Mouse (Mus musculus): ENCODE measurements around the gene Samd5. TPM values are rescaled to one million over a fixed set of nuclear protein-coding genes. Genes with fewer than 3 reads are reported as not detected.

Gene Samd5
- polyA plus RNA-seq (2017; shearing (Covaris generic)) = not detected

DNA sequence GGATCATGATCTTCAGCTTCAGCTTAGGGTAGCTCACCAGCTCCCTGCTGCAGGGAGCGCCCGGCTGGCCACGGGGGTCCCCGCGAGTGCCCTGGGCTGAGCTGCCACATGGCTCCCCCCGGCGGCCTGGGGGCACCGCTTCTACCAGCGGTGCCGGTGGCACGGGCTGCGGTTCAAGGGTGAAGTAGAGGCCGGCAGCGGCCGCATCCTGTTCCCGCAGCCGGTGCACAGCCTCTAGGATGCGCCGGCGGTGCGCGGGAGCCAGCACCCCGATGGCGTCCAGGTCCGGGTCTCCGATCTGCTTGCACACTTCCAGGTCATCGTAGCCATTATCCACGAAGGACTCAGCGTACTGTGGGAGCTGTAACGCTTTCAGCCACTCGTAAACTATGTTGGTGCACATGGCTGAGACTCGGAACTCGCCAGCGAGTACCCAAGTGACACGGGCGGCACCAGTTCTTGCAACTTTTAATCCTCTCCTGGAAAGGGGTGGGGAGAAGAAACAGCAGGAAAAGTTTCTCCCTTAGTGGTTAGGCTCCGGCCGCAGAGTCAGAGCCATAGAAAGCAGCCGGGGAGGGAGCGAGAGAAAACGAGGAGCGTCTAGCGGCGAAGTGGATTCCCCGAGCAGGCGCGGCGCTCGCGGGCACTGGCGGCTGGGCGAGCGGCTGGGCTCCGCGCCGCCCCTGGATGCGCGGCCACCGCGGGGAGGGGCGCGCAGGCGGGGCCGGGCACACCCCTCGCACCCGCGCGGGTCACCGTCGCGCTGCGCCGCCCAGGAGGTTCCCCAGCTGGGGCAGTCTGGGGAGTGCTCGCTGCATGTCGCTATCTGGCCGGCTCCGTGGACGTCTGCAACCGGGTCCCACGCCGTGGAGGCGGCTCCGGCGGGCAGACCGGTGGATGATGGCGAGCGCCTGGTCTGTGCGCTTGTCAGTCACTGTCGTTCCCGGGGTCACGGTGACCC lies at the start of gene Samd5:
TSS of gene Samd5 (minus strand) at position 648 of the 961 bp plus-strand sequence.
- ATAC-seq = no peak

DNA sequence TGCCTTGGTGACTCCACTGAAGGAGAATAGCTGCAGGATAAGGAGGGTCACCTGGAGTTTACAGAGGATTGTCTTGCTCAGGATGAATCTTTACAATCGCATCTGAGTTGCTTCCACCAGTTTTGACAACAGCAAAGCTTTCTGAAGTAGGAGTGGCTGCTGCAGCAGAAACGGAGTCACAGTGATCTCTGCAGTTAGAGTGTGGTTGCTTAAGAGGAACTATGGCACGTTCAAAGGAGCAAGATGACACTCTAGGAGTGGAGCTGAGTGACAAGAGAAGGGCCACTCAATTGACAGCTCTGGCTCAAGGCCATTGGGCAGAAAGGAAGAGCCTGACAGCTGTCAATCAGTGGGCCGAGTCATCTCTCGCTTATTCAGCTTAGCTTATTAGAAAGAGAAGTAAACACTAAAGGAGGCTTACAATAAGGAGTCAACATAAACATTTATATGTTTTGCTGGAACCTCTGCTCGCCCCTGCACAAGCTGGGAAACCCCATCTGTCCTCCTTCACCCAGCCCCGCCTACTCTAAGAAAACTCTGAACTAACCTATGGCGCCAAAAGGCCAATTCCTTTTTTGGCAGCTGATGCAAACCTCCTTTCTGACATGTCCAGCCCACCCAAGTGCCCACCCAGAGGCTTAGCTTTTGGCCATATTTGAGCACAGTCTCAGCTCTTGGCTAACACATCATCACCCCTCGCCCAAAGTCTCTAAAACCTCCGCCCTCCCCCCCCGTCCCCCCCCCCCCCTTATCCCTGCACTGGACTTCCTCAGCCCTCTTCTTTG lies 47.7 kb upstream of the Samd5 start:
- no peak for ATAC-seq

DNA sequence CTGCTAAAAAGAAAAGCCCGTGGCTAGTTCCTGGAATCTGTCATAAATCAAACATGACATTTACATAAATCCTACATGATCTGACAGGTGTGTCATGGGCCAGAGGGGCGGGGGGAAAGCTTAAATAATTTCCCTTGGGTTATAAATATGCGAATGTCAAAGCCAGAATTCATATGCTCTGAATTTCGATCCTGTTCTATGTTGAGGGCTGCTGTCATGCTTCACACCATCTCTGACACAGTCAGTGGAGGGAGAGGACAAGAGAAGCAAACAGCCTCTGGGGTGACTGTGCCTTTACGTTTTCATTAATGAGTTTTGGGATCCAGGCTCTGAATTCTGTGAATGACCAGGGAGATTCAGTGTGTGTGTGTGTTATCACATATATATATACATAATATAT lies 45.0 kb upstream of the Samd5 start:
- ATAC-seq = no peak

DNA sequence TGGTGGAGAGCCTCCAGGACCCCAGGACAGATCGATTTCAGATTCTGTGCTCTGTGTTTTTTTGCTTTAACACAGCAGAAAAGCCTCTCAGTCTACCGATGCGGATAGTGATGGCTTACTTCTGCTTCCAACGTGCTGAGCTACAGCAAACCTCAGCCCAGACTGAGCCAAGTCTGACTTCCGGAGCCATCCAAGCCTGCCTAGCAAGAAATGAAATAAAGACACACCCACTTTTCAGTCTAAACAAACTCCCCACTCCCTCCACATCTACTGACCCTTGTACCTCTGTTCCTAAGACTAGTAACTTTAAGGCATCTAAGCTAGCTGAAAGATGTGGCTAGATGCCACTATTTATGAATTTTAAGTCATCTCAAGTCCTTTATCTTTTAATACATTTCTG lies 43.1 kb upstream of the Samd5 start:
- no peak for ATAC-seq

DNA sequence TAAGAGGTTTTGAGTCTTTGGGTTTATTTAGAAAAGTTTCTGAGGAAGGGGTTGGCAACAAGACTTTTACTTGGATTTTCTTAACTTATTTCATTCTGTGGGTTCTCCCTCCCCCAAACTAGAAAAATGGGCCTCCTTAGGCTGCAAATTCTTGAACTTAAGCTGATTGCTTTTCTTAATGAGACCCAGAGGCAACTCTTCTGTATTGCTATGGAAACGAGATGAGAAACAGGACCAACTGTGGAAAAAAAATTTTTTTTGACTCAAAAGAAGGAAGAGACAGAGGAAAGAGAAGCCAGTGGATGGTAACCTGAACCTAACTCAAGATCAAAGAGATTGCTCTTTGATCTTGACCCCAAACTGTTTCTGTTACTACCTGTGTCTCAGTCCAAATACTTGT lies 29.9 kb upstream of the Samd5 start:
- ATAC-seq = no peak

DNA sequence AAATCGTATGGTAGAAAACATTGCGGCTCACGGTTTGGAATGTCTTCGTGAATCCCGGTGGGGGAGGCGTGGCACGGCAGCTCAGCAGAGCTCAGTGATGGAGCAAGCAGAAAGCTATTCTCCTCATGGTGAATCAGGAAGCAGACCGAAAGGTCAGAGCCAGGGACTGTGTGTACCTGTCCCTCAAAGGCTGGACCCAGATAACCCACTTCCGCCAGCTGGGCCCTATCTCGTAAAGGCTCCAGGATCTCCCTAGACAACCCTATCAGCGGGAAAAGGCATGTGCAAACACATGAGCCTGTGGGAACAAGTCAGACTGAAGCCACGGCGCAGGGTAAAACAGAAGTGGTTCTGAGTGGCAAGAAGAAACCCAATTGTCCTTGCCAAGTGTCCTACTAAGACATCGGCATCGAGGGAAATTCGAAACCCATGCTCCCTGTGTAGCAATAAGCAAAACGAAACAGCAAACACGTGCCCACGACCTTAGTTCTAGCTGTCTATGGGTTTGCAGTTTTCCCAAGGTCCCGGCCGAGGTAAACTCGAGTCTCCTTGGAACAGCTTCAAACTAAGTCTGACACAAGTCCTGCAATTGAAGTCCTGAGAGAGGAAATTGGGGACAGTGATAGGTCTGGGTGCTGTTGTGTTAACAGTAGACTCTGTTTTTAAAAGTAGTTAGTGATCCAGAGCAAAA lies 24.2 kb upstream of the Samd5 start:
- ATAC-seq = no peak

DNA sequence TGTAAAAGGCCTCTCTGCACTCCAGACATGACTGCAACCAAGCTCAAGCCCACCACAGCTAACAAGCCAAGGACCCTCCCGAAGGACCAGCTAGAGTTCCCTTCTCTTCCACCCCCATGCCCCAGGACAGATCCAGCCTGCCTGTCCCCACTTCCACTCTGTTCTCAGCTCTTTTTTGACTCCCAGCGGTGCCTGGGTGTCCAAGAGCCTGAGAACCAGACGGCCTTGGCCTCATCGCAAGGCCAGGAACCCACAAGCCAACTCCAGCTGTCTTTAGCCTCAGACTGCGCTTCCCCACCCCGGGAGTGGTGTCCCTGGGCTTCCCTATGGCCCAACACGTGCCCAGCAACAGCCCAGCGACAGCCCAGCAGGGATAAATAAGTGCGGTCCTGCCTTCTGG lies 23.1 kb upstream of the Samd5 start:
- ATAC-seq = no peak

DNA sequence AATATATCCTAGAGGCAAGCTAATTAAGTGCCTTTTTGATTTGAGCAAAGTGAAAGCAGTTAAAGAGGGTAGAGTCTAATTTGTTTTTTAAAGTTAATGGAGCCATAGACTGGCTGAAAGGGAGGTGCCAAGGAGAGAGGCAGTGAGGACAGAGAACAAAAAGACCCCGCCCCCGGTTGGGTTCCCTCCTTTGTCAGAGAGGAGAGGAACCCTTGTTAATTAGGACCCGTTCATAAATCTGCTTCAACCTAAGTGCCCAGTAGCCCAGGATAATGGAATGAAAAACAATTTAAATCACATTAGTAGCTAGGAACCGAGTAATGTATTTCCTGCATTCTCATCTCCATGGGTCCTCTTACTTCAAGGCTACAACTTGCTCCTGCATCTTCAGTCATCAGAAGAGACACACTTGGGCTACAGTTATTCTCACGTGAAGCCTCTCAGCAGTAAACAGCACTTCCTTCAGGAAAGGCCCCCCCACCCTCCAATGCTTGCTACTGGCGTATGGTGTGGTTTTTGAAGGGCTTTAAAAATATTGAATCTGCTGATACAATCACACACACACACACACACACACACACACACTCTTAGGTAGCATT lies 21.6 kb upstream of the Samd5 start:
- ATAC-seq = no peak

DNA sequence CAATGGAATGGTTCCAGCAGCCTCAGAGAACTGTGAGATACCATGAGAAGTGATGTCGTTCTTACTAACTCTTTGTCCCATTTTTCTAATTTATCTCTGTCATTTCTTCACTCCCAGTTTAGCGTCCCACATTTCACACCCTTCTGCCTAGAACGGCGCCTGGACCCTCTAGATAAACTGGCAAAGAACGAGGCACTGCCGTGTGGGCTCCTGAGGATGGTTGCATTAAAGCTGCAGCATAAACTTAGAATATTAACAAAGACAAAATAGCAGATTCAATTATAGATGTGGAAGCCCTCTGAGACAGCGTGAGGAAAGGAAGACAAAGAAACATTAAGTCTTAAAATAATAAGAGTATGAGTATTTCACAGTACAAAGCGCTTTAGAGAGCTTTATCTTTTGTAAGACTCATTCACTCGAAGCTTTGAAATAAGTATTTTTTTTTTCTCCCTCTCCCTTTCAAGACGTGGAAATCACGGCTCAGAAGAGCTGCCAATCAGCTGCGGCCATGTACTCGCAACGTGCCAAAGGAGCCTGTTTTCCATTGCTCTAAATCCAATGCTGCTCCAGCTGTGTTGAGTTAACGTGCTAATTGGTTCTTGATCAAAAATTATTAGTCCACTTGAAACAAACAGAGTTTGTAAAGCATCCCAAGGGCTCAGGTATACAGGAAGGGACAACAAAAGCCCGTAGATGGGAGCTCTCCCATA lies 19.1 kb upstream of the Samd5 start:
- ATAC-seq = no peak

DNA sequence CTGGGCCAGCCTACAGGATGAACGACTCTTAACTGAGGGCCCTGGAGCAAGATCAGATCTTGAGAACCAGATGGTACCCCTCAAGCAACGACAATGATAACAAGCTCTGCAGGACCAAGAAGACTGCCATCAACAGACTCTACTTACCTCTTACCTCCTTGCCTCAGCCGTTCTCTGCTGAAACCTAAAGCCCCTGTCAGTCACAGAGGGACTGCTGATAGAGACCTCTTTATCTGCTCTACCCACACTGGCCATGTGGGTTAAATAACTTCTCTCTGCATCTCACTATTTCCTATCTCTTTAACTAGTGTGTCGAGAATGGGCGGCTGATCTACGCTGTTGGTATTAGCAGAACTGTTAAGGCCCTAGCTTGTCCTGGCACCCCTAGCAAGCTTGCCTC lies 5.9 kb upstream of the Samd5 start:
- ATAC-seq = no peak

DNA sequence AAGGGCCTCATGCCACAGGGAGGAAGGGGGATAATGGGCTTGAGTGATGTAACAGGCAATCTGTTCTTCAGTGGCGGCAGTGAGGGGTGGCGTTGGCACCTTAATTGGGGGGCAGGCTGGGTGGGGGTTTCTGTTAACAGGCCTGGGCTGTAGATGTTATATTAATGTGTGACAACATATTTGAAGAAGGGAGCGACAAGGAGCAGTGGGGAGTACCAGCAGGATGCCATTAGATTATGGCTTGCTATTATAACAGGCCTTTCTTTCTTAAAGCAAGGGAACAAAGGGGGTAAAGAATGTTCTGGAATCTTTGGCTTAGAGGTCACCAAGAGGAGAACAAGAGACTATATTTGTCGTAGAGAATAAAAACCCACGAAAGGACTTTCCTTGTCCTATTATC lies 4.9 kb upstream of the Samd5 start:
- no peak for ATAC-seq

DNA sequence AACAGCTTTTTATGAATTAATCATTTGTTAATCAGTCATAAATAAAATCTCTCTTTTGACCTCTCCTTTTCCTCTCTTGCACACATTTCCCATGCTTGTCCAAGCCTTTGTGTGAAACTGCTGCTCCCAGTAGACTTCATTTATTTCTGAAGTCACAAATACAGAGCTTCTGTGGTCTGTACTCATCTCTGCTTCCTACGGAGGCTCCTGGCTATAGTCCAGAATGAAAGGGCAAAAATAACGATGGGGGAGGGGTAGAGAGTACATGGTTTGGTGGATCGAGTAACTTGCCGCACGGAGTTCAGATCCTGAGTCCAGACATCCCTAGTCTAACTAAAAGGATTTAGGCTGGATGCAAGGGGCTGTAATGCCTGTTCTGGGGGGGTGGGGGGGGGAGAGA lies 3.1 kb upstream of the Samd5 start:
- ATAC-seq = no peak

DNA sequence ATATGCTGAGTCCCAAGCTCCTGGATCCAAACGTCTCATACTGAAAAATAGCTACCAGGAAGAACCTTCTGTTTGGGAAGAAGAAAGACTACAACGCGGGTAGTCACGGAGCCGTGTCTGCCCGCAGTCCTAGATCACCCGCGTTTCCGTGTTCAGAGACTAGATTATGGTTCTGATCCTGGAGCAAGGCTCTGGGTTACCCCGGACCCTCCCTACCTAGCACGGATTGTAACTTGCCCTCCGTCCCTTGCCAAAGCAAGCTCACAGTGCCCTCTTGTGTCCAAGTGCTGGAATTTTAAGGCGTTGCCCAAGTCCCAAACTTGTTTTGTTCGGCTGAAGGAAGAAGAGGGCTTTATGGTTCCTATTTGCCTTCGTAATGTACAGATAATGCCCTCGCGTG lies 1.9 kb upstream of the Samd5 start:
- ATAC-seq = no peak

DNA sequence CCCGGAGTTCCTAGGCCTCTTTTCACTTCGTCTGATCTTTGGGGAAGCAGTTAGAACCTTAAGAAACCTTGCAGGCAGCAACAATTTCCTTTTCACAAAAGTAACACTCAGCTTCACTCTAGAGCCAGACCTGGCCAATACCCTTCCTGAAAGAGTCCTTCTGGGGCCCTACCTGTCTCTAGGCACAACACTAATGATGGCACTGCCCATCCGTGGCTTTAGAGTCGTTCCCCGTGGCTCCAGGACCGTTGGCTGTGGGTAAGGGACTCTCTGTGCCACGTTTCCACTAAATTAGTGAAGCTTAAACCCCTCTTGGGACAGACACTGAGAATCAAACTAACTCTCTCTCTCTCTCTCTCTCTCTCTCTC lies 1.4 kb upstream of the Samd5 start:
- no peak for ATAC-seq

DNA sequence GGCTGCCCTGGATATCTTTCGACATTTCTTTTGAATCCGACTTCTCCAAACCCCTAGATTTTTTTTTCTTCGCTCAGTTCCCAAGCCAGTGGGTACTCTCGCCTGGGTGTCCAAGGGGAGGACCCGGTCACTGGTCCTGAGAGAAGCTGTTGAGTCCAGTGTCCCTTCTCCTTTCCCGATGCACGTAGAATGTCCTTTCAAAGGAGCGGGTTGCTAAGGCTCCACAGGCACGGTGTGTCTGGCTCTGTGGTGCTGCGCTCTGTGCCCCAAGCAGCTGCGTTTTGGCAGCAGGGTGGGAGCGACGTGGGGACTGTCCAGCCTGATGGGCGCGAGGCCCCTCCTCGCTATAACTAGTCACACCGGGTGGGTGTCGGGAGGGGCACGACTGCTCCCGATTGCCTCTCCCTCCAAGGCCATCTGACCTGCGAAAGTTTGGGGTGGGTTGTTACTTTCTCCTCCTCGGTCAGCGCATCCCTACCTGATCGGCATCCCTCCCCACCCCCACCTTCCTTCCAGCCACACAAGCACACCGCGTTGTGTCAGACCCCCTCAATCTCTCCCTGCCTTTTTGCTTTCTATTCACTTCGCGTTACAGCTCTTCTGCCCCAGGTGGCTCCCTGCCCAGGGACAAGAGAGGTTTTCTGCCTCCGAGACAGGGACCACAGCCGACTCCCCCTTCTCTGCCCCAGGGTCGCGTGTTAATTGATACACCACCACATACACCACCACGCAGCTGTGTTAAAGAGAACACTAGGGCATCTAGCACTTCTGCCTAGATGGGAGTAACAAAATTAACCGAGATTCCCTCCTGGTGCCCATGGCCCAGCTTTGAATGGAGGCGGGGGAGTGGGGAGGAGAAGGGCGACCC lies 776 bp upstream of the Samd5 start:
- ATAC-seq = no peak

DNA sequence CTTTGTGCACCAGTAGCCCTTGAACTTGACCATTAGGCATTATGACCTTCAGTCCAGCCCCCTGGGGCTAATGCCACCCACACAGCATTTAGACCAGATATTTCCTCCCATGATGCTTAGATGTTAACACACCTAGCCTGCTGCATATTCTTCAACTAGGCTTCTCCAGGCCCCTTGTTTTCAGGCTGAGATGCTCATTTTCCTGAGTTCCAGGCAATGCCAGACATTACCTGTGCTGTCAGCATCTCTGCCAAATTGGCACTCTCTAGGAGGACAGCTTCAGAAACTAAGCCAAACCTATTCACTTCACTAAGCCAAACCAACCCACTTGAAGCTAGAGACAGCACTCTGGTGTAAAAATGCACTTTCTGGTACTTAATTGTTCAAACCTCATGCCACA lies 1.7 kb downstream of the Samd5 start:
- no peak for ATAC-seq

DNA sequence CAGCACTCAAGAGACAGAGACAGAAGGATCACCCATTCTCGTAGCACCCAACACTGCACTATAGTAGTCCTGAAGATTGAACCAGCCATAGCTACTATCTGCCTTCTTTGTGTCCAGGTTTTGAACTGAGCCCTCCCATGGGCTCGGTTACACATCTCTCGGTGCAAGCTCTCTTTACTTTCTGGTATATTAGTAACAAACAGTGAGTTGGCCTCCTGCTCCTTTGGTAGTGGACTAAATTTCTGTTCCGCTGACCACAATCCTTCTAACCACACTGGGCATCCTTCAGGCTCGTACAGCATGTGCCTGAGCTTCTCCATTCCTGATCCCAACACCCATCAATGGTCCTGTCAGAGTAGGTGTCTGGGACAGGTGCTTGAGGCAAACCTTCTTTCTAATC lies 2.3 kb downstream of the Samd5 start:
- no peak for ATAC-seq

DNA sequence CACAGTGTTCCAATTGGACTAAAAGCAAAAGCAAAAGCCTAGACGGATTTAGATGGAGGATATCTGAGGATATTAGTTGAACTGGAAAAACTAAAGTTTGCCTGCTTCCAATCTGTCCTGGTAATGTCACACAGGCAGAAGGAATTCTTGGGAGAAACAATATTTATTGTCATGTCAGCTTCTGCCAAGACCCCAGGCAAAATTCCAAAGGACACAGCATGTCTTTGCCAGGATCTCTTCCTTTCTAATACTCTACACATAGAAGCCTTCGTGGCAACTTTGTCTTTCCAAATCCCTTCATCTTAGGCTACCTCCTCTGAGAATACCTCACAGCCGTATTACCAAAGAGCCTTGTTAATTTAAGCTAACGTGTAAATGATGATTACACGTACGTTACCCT lies 4.7 kb downstream of the Samd5 start:
- no peak for ATAC-seq

DNA sequence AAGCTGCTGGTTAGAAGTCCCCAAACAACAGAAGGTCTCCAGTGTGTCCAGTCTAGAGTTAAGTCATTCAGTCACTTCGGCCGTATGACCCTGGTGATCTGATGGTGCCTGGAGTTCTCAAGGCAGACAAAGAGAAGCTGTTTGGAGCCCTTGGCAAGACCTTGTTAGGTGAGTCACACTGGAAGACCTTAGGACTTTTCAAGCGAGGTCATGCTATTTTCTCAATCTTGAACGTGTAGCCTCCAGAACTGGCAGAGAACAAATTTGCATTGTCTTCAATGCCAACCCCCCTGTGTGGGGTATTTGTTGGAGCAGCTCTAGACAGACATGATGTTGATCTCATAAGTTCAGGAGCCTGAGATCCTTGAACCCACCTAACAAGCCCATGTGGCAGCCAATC lies 6.2 kb downstream of the Samd5 start:
- ATAC-seq = no peak

DNA sequence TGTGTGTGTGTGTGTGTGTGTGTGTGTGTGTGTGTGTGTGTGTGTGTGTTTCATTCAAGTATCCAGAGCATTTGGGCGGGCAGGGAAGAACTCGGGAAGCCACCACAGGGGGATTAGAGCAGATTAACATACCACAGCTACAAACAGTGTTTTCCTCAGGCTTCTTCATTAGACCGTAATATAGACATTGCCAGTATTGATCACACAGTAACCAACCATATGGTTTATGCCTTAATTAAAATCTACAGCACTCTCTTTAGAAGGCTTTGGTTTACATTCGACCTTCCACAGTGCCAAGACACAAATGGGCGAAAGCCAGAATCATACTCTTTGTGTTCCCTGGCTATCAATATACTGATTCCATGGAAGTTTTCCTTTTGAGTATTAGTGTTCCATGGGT lies 22.1 kb downstream of the Samd5 start:
- no peak for ATAC-seq

Data from activated CD4-positive, CD25-positive, alpha-beta regulatory T cell, adult 4 months (primary cell).